Mouse (Mus musculus) effector memory CD4-positive, alpha-beta T cell, adult 5 months (primary cell): ENCODE results near the gene Rasl10b. TPM values are rescaled to one million over a fixed set of nuclear protein-coding genes. Genes with fewer than 3 reads are reported as not detected.

Experiments used
- polyA plus RNA-seq: library from polyadenylated mRNA; unstranded; fragments of 100-300 nt; shearing (Covaris generic); gene quantifications from one replicate; pipeline ENCODE4 v1.2.1, GENCODE M21; 2017

The Rasl10b gene
- not detected for polyA plus RNA-seq

GRCm38 (mm10) chr11:83409087-83409754 lies at the start of gene Rasl10b:
Gene Rasl10b (plus strand): TSS chr11:83409137.

GRCm38 (mm10) chr11:83429355-83429754 lies 20.4 kb downstream of the Rasl10b start, which contains the start of gene Gas2l2:
Gene Gas2l2 (minus strand): TSS chr11:83429455.

GRCm38 (mm10) chr11:83437377-83437776 lies 28.4 kb downstream of the Rasl10b start, which contains the start of gene 1700020L24Rik:
Gene 1700020L24Rik (plus strand): TSS chr11:83437677.

GRCm38 (mm10) chr11:83462711-83463244 lies 53.8 kb downstream of the Rasl10b start, which contains the start of gene Mmp28:
Gene Mmp28 (minus strand): TSS chr11:83463071.

Other genes with a start within 250 kb of the Rasl10b start
- gene Slfn4, start 234.0 kb upstream of the Rasl10b start, polyA plus RNA-seq, result 0.30 TPM
- gene Slfn3, start 217.8 kb upstream of the Rasl10b start, polyA plus RNA-seq, result 2.0 TPM
- gene Slfn14, start 122.4 kb upstream of the Rasl10b start, polyA plus RNA-seq, result not detected
- gene Ap2b1, start 110.1 kb upstream of the Rasl10b start, polyA plus RNA-seq, result 53.1 TPM
- 6.8 TPM for gene Pex12, start 106.6 kb upstream of the Rasl10b start, polyA plus RNA-seq
- not detected for gene Gas2l2, start 20.3 kb downstream of the Rasl10b start, polyA plus RNA-seq
- gene 1700020L24Rik, start 28.5 kb downstream of the Rasl10b start, polyA plus RNA-seq, result 1.1 TPM
- not detected for gene Mmp28, start 53.9 kb downstream of the Rasl10b start, polyA plus RNA-seq
- gene Taf15, start 63.9 kb downstream of the Rasl10b start, polyA plus RNA-seq, result 24.6 TPM
- gene Heatr9, start 113.0 kb downstream of the Rasl10b start, polyA plus RNA-seq, result 1.2 TPM
- 1,423 TPM for gene Ccl5, start 121.4 kb downstream of the Rasl10b start, polyA plus RNA-seq
- 0.34 TPM for gene Ccl9, start 169.5 kb downstream of the Rasl10b start, polyA plus RNA-seq
- gene Ccl6, start 183.9 kb downstream of the Rasl10b start, polyA plus RNA-seq, result 0.50 TPM
- not detected for gene Rpl9-ps1, start 236.5 kb downstream of the Rasl10b start, polyA plus RNA-seq
- gene Ccl3, start 240.2 kb downstream of the Rasl10b start, polyA plus RNA-seq, result 25.2 TPM